Mouse (Mus musculus) lung, postnatal 14 days (tissue): ENCODE data around the gene Gm17455.

Experiments used
- DNase-seq: peaks from one replicate; pipeline ENCODE4 v3.0.0; 2021

Gm17455 gene

DNA sequence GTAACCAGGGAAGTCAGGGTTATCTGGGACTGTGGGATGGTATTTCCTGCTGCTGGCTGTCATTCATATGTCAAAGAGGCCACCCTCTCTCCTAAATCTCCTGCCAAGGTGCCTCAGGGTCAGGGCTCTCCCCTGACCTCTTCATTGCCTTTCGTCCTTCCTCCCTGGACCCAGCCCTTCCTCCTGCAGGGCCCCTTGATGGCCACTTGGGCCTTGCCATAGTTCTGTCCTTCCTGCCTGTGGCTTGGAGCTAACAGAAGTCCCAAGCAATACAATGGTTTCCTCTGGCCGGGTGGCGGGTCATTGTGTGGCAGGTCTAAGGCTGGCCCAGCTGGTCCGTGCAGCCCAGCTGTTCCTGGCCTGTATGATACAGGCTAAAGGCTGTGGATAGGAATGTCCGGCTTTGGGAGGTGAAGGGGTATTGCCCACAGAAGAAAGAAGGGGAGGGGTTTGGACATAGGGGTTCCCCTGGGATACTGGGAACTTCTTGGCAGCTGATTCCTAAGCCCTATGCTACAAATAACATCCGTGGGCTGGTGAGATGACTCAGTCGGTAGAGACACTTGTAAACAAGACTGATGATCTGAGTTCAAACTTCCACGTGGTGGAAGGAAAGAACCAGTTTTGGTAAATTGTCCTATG is 25.5 kb upstream of the Gm17455 start:
- peak; percentile 39 for DNase-seq

DNA sequence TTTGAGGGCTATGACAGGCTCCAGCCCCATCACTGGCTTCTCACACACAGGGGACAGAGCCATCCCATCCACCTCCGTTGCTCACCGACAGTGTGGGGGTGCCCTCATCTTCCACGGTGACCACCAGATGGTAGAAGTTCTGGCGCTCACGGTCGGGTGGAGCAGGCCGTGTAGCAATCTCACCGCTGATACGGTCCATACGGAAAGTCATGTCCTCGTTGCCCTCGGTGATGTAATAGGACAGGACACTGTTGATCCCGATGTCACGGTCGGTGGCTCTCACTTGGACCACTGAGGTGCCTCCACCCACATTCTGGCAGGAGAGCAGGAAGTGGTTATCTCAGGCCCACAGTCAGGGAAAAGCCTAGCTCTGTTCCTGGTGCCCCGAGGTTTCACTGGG is 22.8 kb upstream of the Gm17455 start:
- DNase-seq: no peak

DNA sequence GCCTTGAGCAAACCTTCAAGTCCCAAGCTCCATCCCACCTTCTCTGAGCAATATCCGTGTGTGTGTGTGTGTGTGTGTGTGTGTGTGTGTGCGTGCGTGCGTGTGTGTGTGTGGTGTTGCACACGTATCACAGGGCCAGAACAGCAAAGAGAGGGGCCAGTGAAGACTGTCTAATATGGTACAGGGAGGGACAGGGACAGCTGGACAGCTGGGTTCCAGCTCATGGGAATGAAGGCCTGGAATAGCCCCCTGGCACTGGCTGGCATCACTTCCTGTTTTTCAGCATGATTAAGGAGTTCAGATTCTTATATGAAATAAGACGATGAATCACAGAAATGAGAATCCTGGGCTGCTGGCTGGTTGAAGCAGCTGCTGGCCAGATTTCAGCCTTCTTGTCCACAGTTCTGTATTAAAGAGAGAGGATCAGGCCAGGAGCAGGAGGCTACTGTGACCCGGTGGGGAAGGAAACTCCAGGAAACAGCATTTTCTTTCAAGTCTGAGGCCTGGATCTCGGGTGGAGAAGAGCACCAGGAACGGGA is 20.0 kb upstream of the Gm17455 start:
- DNase-seq: no peak

GRCm38 (mm10) chr10:60380229-60380628 is 19.3 kb upstream of the Gm17455 start:
- no peak for DNase-seq

DNA sequence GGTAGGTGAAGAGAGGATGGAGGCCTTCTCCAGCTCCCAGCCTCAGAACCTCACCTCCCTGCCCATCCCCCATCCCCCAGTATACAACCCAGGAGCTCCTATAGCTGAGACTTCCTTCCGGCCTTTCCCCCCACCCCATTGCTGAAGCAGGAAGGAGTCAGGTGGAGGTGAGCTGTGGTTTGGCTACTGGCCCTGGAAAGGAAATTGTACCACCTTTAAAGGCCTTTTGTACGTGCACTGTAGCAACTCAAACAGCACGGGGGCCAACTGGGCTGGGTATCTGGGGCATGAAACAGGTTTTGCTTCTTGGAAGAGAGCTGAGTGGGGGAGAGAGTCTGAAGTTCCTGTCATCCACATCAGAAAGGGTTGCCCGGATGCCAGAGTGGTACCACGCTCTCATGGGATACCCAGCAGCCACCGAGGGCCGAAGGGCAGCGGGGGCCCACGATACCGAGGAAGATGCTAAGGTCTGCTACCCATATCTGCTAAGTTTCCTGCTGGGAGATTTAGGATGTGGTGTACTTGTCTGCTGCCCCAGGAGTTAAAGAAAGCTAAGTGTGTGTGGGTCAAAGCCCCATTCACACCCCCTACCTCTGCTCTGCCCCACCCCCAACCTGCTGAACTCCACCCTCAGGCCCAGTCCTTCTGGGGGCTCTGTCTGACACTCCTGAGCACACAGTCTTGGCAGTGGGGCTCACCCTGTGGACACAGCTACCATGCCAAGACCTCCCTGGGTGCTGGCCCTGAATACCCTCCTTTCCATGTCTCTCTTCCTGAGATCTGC is 18.2 kb upstream of the Gm17455 start:
- no peak for DNase-seq

GRCm38 (mm10) chr10:60388332-60388731 is 11.2 kb upstream of the Gm17455 start:
- no peak for DNase-seq

DNA sequence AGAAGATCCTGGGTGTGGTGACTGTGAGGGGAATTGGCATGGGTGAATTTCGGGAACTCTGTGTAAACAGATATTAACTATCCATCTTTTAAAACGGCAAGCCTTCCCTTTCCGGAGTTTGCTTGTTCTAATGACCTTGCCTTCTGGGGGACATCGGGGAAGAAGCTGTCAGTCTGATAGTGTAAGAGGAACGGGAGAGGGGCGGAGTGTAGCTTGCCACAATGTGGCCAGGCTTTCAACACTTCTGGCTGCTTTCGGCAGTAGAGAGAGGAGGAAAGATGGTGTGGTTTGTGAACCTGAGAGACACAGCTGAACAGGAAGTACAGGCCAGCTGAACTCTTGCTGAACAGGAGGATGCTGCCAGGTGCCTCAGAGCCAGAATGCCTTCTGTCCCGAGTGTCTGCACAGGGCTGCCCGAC is 10.1 kb upstream of the Gm17455 start:
- peak; percentile 28 for DNase-seq

DNA sequence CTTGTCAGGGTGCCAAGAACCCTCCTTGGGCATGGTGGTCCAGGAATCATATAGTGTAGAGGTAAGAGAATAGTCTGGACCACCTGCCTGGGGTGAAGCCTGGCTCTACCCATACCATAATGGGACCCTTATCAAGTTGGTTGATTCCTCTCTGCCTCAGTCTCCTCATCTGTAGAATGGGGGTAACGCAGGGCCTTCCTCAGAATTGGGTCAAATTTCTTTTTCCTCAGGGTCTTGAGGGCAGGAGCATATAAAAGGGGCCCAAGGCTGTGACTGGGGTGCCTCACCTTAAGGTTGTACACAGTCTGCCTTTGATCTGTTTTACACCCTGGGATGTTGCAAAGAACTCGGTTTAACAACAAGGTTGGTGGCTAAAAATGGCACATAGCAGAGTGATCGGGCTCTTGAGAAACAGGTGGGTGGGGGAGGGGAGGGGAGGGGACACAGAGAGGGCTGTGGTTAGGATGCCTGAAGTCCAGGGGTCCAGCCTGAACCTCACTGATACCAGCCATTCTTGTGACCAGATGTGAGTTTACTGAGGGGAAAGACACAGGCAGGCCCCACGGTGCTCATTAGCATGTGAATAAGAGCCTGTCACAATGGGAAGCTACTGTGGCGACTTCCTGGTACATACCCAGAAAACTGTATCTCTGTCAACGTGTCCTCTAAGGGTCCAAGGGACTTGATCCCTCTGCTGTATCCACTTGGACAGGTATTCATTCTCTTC is 9.2 kb upstream of the Gm17455 start:
- no peak for DNase-seq

GRCm38 (mm10) chr10:60390904-60391420 is 8.6 kb upstream of the Gm17455 start:
- DNase-seq: no peak

GRCm38 (mm10) chr10:60391661-60392060 is 7.9 kb upstream of the Gm17455 start:
- no peak for DNase-seq

GRCm38 (mm10) chr10:60394936-60395335 is 4.6 kb upstream of the Gm17455 start:
- no peak for DNase-seq

- no peak for DNase-seq
Observed at GRCm38 (mm10) chr10:60395605-60396004, 3.9 kb upstream of the Gm17455 start.

- no peak for DNase-seq
Observed at GRCm38 (mm10) chr10:60398051-60398814, 1.3 kb upstream of the Gm17455 start.

- DNase-seq: no peak
Observed at GRCm38 (mm10) chr10:60400507-60401295, 1.2 kb downstream of the Gm17455 start.

DNA sequence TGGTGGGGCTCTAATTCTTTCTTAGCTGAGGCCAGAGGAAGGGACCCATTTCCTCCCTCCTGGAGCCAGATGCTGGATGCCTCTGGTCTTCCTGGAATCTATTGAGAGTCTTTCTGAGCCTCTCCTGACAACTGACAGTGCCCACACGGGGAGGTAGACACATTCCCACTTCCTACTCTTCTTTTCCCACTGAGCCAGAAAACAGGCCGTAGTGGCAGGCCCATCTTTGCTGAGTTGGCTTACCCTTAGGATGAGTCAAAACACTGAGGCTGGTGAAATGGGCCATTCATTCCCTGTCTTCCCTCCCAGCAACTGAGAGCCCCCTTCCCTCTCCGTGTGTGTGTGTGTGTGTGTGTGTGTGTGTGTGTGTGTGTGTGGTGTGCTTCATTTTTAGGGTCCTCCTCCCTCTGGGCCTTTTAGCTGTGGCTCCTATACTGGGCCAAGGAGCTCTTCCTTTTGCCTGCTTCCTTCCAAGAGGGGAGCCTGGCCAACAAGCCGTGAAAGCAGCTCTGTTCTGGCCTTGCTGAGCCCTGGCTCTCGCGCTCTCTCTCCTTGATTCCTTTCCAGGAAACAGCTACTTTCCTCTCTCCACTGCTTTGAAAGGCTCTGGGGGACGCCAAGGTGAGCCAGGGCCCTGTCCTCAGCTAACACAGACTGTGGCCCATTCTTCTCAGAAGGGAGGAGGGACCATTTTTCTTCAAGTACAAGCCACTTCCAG is 6.1 kb downstream of the Gm17455 start:
- DNase-seq: peak; percentile 20

GRCm38 (mm10) chr10:60407831-60408230 is 8.3 kb downstream of the Gm17455 start:
- DNase-seq: peak; percentile 75

DNA sequence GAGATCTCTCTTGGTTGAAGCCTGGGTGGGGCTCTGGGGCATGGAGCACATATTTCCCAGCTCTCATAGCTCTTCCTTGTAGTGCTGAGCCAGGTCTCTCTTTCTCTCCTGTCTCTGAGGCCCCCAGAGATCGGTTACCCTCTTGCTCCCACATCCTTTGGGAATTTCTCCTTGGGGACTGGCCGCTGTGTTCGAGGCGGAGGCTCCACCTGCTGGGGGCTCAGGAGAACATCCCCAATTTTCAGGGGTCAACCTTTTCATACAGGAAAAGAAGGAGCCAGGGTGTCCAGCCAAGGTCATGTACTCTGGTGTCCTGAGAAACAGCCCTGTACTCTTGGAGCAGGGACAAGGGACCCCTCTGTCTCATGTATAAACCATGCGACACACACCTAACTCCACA is 12.3 kb downstream of the Gm17455 start:
- DNase-seq: peak; percentile 21

DNA sequence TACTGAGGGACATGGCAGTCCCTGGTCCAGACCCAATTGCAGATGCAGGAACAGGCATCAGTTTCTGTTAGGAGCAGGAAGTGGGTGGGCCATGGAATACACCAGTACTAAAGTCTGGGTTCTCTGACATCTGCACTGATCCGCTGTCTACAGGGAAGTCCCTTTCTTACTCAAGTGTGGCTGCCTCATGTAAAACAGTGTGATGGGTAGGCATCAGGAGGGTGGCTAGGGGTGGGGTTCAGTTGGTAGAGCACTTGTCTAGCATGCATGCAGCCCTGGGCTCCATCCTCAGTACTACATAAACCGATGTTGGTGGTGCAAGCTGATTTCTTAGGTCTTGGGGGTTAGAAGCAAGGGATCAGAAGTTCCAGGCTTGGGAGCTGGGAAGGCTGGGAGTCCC is 14.2 kb downstream of the Gm17455 start:
- DNase-seq: no peak

DNA sequence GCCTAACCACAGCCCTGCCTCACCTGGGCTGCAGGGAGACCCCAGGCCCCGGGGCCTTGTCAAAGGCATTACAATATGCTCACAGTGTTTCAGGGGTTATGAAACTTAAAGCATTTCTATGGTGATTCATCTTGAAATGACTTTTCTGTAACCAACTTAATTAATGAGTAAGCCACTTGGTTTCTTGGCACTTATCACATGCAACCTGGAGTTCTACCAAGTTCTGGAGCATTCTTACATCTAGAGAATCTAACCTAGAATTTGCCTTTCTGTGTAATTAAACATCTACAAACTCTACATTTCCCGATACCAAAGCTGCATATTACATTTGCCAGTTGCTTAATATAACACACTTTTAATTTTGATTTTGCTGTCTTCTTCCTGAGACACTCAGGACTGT is 17.5 kb downstream of the Gm17455 start:
- no peak for DNase-seq

DNA sequence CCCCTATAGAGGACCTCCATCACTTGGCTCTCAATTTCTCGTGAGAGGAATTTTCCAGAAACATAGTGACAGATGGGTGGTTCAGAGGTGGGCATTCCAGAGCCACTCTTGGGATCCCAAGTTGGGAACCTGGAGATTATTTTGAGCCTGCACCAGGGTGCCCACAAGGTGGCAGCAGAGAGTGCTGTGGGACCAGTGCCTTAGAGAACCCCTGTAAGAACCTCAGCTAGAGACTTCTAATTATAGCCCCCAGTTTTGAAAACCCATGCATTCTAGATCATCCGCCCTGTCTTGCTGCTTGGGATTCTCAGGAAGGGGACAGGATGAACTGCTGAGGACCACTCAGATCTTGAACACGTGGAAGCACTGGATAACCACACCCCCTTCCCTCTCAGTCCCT is 18.6 kb downstream of the Gm17455 start:
- DNase-seq: peak; percentile 74

- DNase-seq: no peak
Observed at GRCm38 (mm10) chr10:60419624-60420023, 20.1 kb downstream of the Gm17455 start.
